Comparison of ENCODE assay signal across 10 mouse cellular contexts in the genomic region with DNA sequence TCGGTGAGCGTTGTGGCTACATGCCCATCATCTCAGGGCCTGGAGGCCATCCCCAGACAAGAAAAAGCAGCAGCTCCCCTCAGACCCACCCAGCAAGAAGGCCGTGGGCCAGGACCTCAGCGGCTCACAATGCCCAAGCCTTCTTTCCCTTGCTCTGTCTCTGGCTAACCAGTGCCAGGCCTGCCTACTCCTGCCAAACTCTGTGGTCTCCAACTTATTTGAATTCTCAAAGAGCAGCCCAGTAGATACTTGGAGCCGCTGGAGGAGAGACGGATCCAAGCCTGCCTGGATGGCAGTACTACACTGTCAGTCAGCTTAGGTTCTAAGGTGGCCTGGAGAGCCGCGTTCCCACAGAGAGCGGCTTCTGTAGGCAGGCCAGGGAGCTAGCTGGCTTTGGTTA. TPM values are rescaled to one million over a fixed set of nuclear protein-coding genes. Genes with fewer than 3 reads are reported as not detected.
DNase-seq lines count a peak whose midpoint lies in the region; ATAC-seq lines count a peak whose summit lies in the region.
"Had no signal": no experiment of that assay in that cellular context is flagged by ENCODE, and none has a peak within 500 bp of the region (broad histone marks: within the 10 kb centered on the region; RNA-seq: fewer than 3 reads in every experiment).

No protein-coding gene starts in this region.

- H3K9me3 ChIP-seq in forebrain, embryonic 15.5 days = no peaks in the 10 kb centered on the region
- H3K9me3 ChIP-seq in forebrain, embryonic 11.5 days (ENCODE audit: control insufficient read depth, low read length) = no peaks in the 10 kb centered on the region
- no peaks in the 10 kb centered on the region for H3K9me3 ChIP-seq in liver, embryonic 15.5 days (replicated peaks)
- no peaks in the 10 kb centered on the region for H3K9me3 ChIP-seq in liver, embryonic 11.5 days (ENCODE audit: control insufficient read depth, low read length)
- H3K9me3 ChIP-seq: forebrain, embryonic 12.5 days had no signal

- no peaks in the 10 kb centered on the region for H3K36me3 ChIP-seq in forebrain, embryonic 15.5 days
- H3K36me3 ChIP-seq in forebrain, embryonic 11.5 days (ENCODE audit: control insufficient read depth, insufficient read depth, low read length) = no peaks in the 10 kb centered on the region
- H3K36me3 ChIP-seq in liver, embryonic 15.5 days (replicated peaks) = no peaks in the 10 kb centered on the region
- H3K36me3 ChIP-seq in liver, embryonic 11.5 days (ENCODE audit: control insufficient read depth, insufficient read depth, low read length) = no peaks in the 10 kb centered on the region

- H3K4me1 ChIP-seq in forebrain, embryonic 15.5 days = peaks cover 13% of the 10 kb centered on the region
- H3K4me1 ChIP-seq in forebrain, embryonic 11.5 days (replicated peaks; ENCODE audit: control insufficient read depth, insufficient read depth, low read length) = no peaks in the 10 kb centered on the region
- peaks cover 37% of the 10 kb centered on the region for H3K4me1 ChIP-seq in liver, embryonic 15.5 days (replicated peaks)
- H3K4me1 ChIP-seq in liver, embryonic 11.5 days (replicated peaks; ENCODE audit: control insufficient read depth, insufficient read depth, low read length) = peaks cover 20% of the 10 kb centered on the region

- H3K27me3 ChIP-seq in forebrain, embryonic 15.5 days = no peaks in the 10 kb centered on the region
- no peaks in the 10 kb centered on the region for H3K27me3 ChIP-seq in forebrain, embryonic 11.5 days (ENCODE audit: control insufficient read depth, insufficient read depth, low read length)
- H3K27me3 ChIP-seq in liver, embryonic 15.5 days = no peaks in the 10 kb centered on the region
- H3K27me3 ChIP-seq in liver, embryonic 11.5 days (replicated peaks; ENCODE audit: control insufficient read depth, insufficient read depth, low read length) = no peaks in the 10 kb centered on the region
- H3K27me3 ChIP-seq: forebrain, embryonic 12.5 days had no signal

- 0 out of 2 replicates have a peak, but pooled peaks have one; percentile 29 for ATAC-seq in forebrain, embryonic 15.5 days (replicated peaks)
- no peak for ATAC-seq in forebrain, embryonic 11.5 days (replicated peaks; ENCODE audit: low FRiP score)
- no peak for ATAC-seq in liver, embryonic 15.5 days (ENCODE audit: insufficient read depth)
- ATAC-seq in liver, embryonic 11.5 days (replicated peaks; ENCODE audit: low FRiP score) = no peak

- intact Hi-C loops in heart, postnatal 10 days (cut with DNase I) = no loop called here

- H3K27ac ChIP-seq in forebrain, embryonic 15.5 days (replicated peaks) = no peak overlapping the region
- H3K27ac ChIP-seq in forebrain, embryonic 11.5 days (ENCODE audit: low read depth, low read length) = no peak overlapping the region
- H3K27ac ChIP-seq in liver, embryonic 15.5 days (replicated peaks) = peak overlapping the region; percentile 45; the same call in 1 of the 2 replicates
- H3K27ac ChIP-seq in liver, embryonic 11.5 days (ENCODE audit: low read depth, low read length) = no peak overlapping the region
- H3K27ac ChIP-seq: forebrain, embryonic 12.5 days had no signal

- no peak for DNase-seq in forebrain, embryonic 11.5 days (ENCODE audit: low spot score)
- DNase-seq in liver, embryonic 11.5 days (ENCODE audit: low spot score) = no peak
- DNase-seq in heart, postnatal 10 days = peak; percentile 62 to 63
- DNase-seq in right cerebral cortex, postnatal 10 days (ENCODE audit: low spot score in 2 of 2) = peak; percentile 82 to 88
- no peak for DNase-seq in adrenal gland, postnatal 14 days
- DNase-seq in urinary bladder, adult 18-20 months (ENCODE audit: low spot score in 2 of 2) = no peak

- no peak overlapping the region for H3K9ac ChIP-seq in forebrain, embryonic 15.5 days (replicated peaks)
- no peak overlapping the region for H3K9ac ChIP-seq in forebrain, embryonic 11.5 days (ENCODE audit: low read length)
- no peak overlapping the region for H3K9ac ChIP-seq in liver, embryonic 15.5 days
- H3K9ac ChIP-seq in liver, embryonic 11.5 days (ENCODE audit: low read depth, low read length) = no peak overlapping the region
- H3K9ac ChIP-seq: forebrain, embryonic 12.5 days had no signal

- WGBS in forebrain, embryonic 15.5 days = 83% methylated on average over 9 of the region's 9 CpGs
- WGBS in forebrain, embryonic 11.5 days = 96% methylated on average over 9 of the region's 9 CpGs
- WGBS in liver, embryonic 15.5 days (ENCODE audit: insufficient replicate concordance) = 85% methylated on average over 9 of the region's 9 CpGs
- WGBS in liver, embryonic 11.5 days = 90% methylated on average over 9 of the region's 9 CpGs

- H3K4me3 ChIP-seq in forebrain, embryonic 15.5 days = no peak overlapping the region
- H3K4me3 ChIP-seq in forebrain, embryonic 11.5 days (ENCODE audit: low read depth, low read length) = no peak overlapping the region
- no peak overlapping the region for H3K4me3 ChIP-seq in liver, embryonic 15.5 days (replicated peaks)
- no peak overlapping the region for H3K4me3 ChIP-seq in liver, embryonic 11.5 days (ENCODE audit: low read depth, low read length)
- H3K4me3 ChIP-seq: forebrain, embryonic 12.5 days; myocyte had no signal

- no peak overlapping the region for H3K4me2 ChIP-seq in forebrain, embryonic 15.5 days (replicated peaks)
- no peak overlapping the region for H3K4me2 ChIP-seq in forebrain, embryonic 11.5 days (ENCODE audit: low read depth, low read length, severe bottlenecking)
- H3K4me2 ChIP-seq in liver, embryonic 15.5 days = no peak overlapping the region
- H3K4me2 ChIP-seq in liver, embryonic 11.5 days = no peak overlapping the region
- H3K4me2 ChIP-seq: forebrain, embryonic 12.5 days had no signal

RNA-seq across cellular contexts. Expression of a gene that starts 24.4 kb away (rescaled TPM):
- 38.5 and 39.1 TPM in 2 replicates for polyA plus RNA-seq in forebrain, embryonic 15.5 days (2015; fragmentation: Nextera tagmentation; extraction: Ambion mirVana)
- polyA plus RNA-seq in forebrain, embryonic 11.5 days (2014; fragmentation: Nextera tagmentation; extraction: Ambion mirVana) = 58.7 and 60.6 TPM in 2 replicates
- polyA plus RNA-seq in liver, embryonic 15.5 days (2015; fragmentation: Nextera tagmentation; extraction: Ambion mirVana) = 13.2 and 14.5 TPM in 2 replicates
- 45.2 and 46.8 TPM in 2 replicates for polyA plus RNA-seq in liver, embryonic 11.5 days (2014; fragmentation: Nextera tagmentation; extraction: Ambion mirVana)
- total RNA-seq in heart, postnatal 10 days (2021) = 1,000 to 10,000 TPM; 7,820 to 7,948 TPM
- 212 and 220 TPM in 2 replicates for total RNA-seq in adrenal gland, postnatal 14 days (2021)

Comparison
In these comparisons a context has a peak if more than half of its experiments do, and no peak if none do; other contexts are left out.
1. DNase-seq: peak in heart, postnatal 10 days (2 of 2) and right cerebral cortex, postnatal 10 days (2 of 2); none in forebrain, embryonic 11.5 days (single experiment), liver, embryonic 11.5 days (single experiment), adrenal gland, postnatal 14 days (single experiment) and urinary bladder, adult 18-20 months (0 of 2).